Mouse (Mus musculus) C2C12 (cell line): ENCODE data around the gene Tsen2.

ENCODE experiments used
- CTCF ChIP-seq: IDR thresholded peaks from one replicate; pipeline ENCODE4 v1.5.1; 2011; ENCODE audit not compliant: control insufficient read depth, insufficient read depth, insufficient read length
- FOSL1 ChIP-seq: IDR thresholded peaks from one replicate; pipeline ENCODE4 v1.8.0; 2011; ENCODE audit warnings: mild to moderate bottlenecking, low read length; ENCODE audit not compliant: poor library complexity, insufficient read depth, severe bottlenecking
- MYOD1 ChIP-seq: IDR thresholded peaks from one replicate; pipeline ENCODE4 v1.6.1; 2011; ENCODE audit warnings: low read depth; ENCODE audit not compliant: control insufficient read depth, insufficient read length
- MYOG ChIP-seq: IDR thresholded peaks from one replicate; pipeline ENCODE4 v1.6.1; 2011; ENCODE audit not compliant: control insufficient read depth, insufficient read length; ENCODE audit errors: extremely low read depth
- USF1 ChIP-seq: IDR thresholded peaks from one replicate; pipeline ENCODE4 v1.6.1; 2011; ENCODE audit warnings: low read depth, mild to moderate bottlenecking, control low read depth, moderate library complexity

DNA sequence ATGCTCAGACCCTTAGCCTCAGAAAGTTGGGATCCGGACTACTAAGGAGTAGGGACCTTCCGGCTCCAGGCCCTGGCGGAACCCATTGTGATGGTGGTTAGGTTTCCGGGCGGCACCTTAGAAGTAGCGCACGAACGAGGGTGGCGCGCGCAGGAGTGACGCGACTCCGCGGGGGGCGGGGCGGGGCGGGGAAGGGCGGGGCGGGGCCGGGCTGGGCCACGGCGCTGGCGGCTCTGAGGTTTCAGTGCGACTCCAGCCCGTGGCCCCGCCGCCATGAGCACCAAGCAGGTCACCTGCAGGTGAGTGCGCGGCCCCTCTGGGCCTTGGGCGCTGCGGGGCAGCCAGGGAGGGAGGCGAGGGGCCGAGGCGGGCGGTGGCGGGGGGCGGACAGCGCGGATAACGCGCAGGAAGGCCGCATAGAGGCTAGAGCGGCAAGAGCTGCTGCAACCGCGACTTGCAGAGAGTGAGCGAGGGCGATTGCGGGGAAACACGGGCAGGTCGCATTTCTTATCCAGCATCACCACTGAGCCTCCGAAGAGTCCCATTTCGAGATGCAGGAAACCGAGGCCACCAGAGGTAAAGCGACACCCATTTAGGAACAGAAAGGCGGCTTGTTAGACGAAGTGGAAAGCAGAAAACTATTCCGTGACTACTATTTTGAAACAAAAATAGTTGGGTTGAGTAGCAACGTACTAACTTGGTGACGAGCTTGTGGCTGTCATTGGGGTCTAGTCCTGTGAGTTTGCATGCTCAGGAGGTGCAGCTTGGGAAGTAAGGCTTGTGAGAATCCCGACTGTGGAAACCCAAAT lies 57.5 kb downstream of the Tsen2 start, which contains the start of gene Mkrn2:
- TF ChIP-seq FOSL1, result no peak
- no peak for TF ChIP-seq CTCF
- no peak for TF ChIP-seq MYOG
- no peak for TF ChIP-seq MYOD1
- TF ChIP-seq USF1, result no peak
